Mouse (Mus musculus) left cerebral cortex, adult 2 months (tissue): Measurements from ENCODE around the gene Olfr320. TPM values are rescaled to one million over a fixed set of nuclear protein-coding genes. Genes with fewer than 3 reads are reported as not detected.

Experiments
- DNase-seq, 2 experiments: peaks; one replicate each; pipeline ENCODE4 v3.0.0; 2021 to 2022; ENCODE audit warnings: low spot score in 2 of 2, mixed read lengths in 1 of 2; ENCODE audit errors: extremely low spot score in 1 of 2
- H3K27ac ChIP-seq: fragments of 200-600 bp; 2 replicates; pipeline ENCODE4 v1.8.1; 2022
- H3K4me3 ChIP-seq: fragments of 200-600 bp; 2 replicates; pipeline ENCODE4 v1.8.1; 2022
- CTCF ChIP-seq: fragments of 200-600 bp; IDR thresholded peaks from 2 replicates; pipeline ENCODE4 v1.8.1; 2022; ENCODE audit warnings: antibody characterized with exemption, mild to moderate bottlenecking, moderate library complexity
- intact Hi-C: fragments of 180-260 bp; cut with DNase I; formaldehyde crosslinking; loops from one replicate; pipeline ENCODE4 v1.15.1; 2025
- long read RNA-seq, 2 experiments: library from polyadenylated mRNA; stranded (forward); transcript quantifications; one replicate each; pipeline ENCODE4 v2.0.0; 2021; ENCODE audit warnings: borderline mapping rate in 2 of 2
- total RNA-seq, 2 experiments: library from RNA; stranded (reverse); gene quantifications; 2 replicates each; pipeline ENCODE4 v1.2.3; 2021

The Olfr320 gene
- not detected for total RNA-seq
- long read RNA-seq, experiment 1: 0 reads
- long read RNA-seq, experiment 2: 0 reads

DNA sequence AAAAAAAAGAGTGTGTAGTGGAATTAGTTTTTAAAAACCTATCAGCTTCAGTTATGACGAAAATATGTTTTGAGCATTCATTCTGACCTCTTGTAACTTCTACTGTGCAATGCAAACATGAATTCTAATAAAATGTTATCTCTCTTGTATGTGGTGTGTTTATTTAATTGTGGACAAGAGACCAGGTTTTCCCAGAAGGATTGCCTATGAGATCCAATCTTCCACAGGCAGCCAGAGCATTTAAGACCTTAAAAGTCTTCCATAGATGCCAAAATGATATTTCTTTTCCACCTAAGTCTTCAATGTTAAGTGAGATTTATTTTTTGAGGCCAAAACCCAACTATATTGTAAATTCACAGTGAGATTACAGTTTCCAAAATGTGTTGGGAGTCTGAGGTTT, at the start of gene Olfr320:
Olfr320 (plus strand) TSS at position 301 of the 400 bp plus-strand sequence.
- intact Hi-C loops: no loop called here
- no peak for DNase-seq
- H3K27ac ChIP-seq: no peak within 1 kb of the TSS
- no peak within 1 kb of the TSS for H3K4me3 ChIP-seq
- TF ChIP-seq CTCF: no peak

DNA sequence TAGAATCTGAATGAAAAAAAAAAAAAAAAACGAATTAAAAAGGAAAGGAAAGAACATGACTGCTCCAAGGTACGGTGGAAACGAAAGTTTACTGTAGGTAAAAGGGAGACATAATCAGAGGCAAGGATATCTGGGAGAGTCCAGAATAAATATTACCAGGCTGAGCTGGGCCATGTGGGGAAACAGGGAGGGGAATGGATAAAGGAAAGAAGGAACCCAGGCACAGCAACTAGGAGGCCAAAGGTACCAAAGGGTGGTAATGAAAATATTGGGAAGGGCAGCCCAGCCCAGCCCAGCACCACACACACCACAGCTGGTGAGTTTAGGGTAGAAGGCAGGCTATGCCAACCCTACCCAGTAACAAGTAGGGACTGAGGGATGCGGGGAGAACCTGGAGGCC, 46.0 kb upstream of the Olfr320 start:
- no peak for TF ChIP-seq CTCF
- Histone ChIP-seq H3K4me3 (no peak overlapping the region), H3K27ac (no peak overlapping the region)
- intact Hi-C loops: no loop called here
- DNase-seq: no peak

DNA sequence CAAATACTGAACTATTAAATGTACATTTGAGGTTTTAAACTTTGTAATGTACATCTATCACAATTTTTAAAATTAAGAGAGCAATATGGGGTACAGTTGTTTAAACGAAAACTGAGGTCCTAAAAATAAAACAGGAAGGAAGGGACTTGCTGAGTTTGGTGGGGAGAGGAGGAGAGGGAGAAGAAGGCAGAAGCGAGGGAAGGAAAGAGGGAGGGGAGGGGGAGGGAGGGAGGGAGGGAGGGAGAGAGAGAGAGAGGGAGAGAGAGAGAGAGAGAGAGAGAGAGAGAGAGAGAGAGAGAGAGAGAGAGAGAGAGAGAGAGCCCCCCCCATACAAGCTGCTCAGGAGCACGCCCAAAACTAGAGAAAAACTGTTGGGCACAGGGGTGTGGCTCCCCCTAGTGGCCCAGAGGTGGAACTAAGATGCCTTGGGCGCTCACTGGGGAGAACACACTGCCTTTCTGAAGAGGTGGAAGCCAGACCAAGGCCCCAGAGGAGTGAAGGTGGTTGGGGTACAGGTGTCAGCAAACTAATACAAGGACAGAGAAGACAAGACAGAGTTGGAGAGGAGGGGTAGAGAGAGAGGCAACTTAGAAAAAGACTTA, 44.4 kb upstream of the Olfr320 start:
- DNase-seq: peak; percentile 41 to 47
- intact Hi-C loops: loop anchor here (2.0 kb wide), 1 partner anchor 234 kb away; no protein-coding TSS in a partner anchor
- H3K27ac ChIP-seq: no peak overlapping the region
- H3K4me3 ChIP-seq: no peak overlapping the region
- TF ChIP-seq CTCF: peak; percentile 74

DNA sequence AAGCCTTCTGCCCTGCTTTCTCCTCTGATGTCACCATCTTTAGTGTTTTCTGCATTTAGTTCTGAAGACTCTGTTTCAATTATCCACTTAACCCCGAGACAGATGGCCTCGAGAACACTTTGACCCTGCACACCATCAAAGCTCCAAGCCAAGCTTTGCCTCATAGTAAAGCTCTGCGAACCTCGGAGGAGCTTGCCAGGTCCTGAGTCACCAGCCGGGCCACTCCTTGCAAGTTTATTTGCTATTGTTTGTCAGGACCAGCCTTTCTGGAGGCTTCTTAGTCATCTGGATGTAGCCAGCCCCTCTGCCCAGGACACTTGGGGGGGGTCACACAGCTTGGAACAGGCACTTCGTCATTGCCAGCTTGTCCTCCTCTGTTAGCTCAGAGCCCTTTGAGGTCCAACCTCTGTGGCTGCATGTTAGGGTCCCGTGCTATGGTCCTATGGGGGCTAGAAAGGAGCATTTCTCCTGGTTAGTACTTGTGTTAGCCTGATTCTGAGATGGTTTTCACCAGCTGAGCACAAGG, 42.7 kb upstream of the Olfr320 start:
- no peak for DNase-seq
- Histone ChIP-seq H3K4me3 (no peak overlapping the region), H3K27ac (no peak overlapping the region)
- no peak for TF ChIP-seq CTCF
- intact Hi-C loops: no loop called here

GRCm38 (mm10) chr11:58640272-58640867, 40.5 kb upstream of the Olfr320 start, which contains the start of gene Trim58:
Gene Trim58 (plus strand): TSS chr11:58640465.
- DNase-seq: no peak
- peak within 1 kb of the TSS; percentile 46 for H3K4me3 ChIP-seq
- TF ChIP-seq CTCF: no peak
- intact Hi-C loops: no loop called here
- no peak within 1 kb of the TSS for H3K27ac ChIP-seq

DNA sequence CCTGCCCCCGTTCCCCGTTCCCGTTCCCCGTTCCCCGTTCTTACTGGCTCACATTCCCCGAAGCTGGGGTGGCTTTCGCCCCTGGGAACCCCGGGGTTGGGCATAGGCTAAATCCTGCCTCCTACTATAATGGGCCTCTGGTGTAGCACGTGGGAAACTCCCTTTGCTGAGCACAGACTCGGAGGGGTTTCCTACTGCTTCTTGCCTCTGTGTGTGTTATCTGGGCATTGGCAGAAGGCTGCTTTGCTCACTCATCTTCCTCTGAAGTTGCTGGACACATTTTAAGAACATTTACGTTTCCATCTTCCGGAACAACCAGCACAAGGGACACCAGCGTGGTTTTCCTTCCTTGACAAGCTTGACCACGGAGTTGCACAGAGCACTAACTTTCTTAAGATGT, 39.8 kb upstream of the Olfr320 start:
- H3K27ac ChIP-seq: no peak overlapping the region
- intact Hi-C loops: no loop called here
- TF ChIP-seq CTCF: no peak
- no peak for DNase-seq
- H3K4me3 ChIP-seq: no peak overlapping the region

- H3K27ac ChIP-seq: no peak overlapping the region
- no peak for TF ChIP-seq CTCF
- no peak overlapping the region for H3K4me3 ChIP-seq
- intact Hi-C loops: no loop called here
- no peak for DNase-seq
Observed at GRCm38 (mm10) chr11:58641638-58642358, 39.1 kb upstream of the Olfr320 start.

- peak; percentile 63 for TF ChIP-seq CTCF
- peak; percentile 25 to 31 for DNase-seq
Observed at GRCm38 (mm10) chr11:58643350-58643749, 37.5 kb upstream of the Olfr320 start.

DNA sequence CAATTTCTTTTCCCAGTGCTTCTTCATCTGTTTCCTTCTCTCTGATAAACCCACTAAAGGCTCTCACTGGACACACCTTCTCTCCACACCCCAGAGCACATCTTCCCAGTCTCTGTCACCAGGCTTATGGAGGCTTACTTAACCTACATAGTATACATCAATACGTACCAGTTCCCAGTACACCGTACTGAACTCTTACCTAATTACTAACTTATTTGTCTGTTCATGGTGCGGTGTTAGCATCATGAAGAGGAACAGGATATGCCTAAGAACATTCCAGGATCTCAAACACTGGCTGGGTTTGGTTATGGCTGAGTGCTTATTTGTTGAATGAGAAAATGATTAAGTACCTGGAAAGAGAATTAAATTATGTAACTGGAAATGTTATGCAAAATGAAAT, 25.7 kb upstream of the Olfr320 start:
- DNase-seq: no peak
- intact Hi-C loops: no loop called here

More at GRCm38 (mm10) chr11:58643350-58643749, 37.5 kb upstream of the Olfr320 start:
- Histone ChIP-seq H3K4me3 (no peak overlapping the region), H3K27ac (no peak overlapping the region)
- intact Hi-C loops: no loop called here

DNA sequence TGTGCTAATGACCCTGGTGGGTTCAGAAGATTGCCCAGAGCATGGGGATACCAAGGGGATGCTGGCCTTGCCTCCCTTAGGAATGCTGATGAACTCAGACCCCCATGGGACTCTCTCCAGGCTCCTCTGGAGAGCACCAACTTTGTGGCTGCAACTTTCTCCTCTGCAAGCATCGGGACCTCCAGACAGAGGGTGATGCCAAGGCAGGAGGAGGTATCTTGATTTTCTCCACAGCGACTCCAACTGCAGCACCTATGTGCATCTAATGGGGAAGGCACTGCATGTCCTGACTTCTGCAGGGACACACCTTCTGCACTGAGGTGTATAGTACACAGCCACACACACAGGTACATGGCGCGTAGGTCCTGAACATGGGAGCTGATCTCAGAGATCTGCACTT, 22.3 kb upstream of the Olfr320 start, which contains the start of gene Olfr322:
Olfr322 (plus strand) TSS at position 187 of the 400 bp plus-strand sequence.
- no peak for DNase-seq
- intact Hi-C loops: no loop called here
- H3K27ac ChIP-seq: no peak within 1 kb of the TSS
- H3K4me3 ChIP-seq: no peak within 1 kb of the TSS
- no peak for TF ChIP-seq CTCF

More for the DNA sequence above, 25.7 kb upstream of the Olfr320 start:
- no peak overlapping the region for H3K4me3 ChIP-seq
- no peak overlapping the region for H3K27ac ChIP-seq
- TF ChIP-seq CTCF: no peak

DNA sequence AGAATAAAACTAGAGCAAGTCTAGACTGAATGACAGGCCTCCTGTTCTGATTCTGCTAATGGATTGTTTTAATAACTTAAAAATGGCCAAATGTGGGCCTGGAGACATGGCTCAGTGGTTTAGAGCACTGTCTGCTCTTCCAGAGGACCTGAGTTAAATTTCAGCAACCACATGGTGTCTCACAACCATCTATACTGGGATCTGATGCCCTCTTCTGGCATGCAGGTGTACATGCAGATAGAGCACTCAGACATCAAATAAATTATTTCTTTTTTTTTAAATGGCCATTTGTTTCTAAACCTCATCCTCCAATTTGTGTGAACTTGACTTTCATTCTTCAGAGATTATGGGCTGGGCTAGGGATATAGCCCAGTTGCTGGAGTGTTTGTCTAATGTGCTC, 11.6 kb upstream of the Olfr320 start:
- DNase-seq: no peak
- TF ChIP-seq CTCF: peak; percentile 8; the same call in 1 of the 2 replicates
- intact Hi-C loops: no loop called here
- no peak overlapping the region for H3K4me3 ChIP-seq
- H3K27ac ChIP-seq: no peak overlapping the region

DNA sequence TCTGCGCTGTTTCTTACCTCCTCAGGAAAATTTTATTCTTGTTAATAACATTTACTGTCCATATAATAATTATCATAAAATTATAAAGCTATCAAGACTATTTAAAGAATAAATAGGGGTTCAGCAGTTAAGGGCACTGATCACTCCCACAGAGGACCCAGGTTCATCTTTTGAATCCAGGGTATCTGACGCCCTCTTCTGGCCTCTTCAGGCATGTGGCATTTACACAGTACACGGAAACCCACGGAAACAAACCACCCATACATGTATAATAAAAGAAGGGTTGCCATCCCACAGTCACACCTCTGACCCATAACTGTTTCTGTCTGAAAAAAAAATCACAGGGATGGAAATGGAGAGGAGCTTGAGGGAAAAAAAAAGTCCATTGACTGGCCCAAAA, 9.1 kb upstream of the Olfr320 start:
- intact Hi-C loops: no loop called here
- DNase-seq: no peak
- Histone ChIP-seq H3K4me3 (no peak overlapping the region), H3K27ac (no peak overlapping the region)
- TF ChIP-seq CTCF: no peak; the same call in 1 of the 2 replicates
